ENCODE assay signal across 9 mouse cellular contexts in genomic region chr10:79807826-79808225, GRCm38 (mm10). TPM values are rescaled to one million over a fixed set of nuclear protein-coding genes. Genes with fewer than 3 reads are reported as not detected.
DNase-seq lines count a peak whose midpoint lies in the region; ATAC-seq and TF ChIP-seq lines count a peak whose summit lies in the region.
"Had no signal": no experiment of that assay in that cellular context is flagged by ENCODE, and none has a peak within 500 bp of the region (broad histone marks: within the 10 kb centered on the region; RNA-seq: fewer than 3 reads in every experiment).

No protein-coding gene starts in this region.

- H3K9ac ChIP-seq in lung, embryonic 16.5 days (ENCODE audit: low read length), result no peak overlapping the region
- no peak overlapping the region for H3K9ac ChIP-seq in kidney, embryonic 14.5 days (ENCODE audit: low read depth, low read length)
- 0 out of 2 replicates have a peak overlapping the region, but pooled peaks have one; percentile 5 for H3K9ac ChIP-seq in neural tube, embryonic 15.5 days (replicated peaks)

- H3K4me2 ChIP-seq in lung, embryonic 16.5 days (ENCODE audit: low read depth, low read length), result no peak overlapping the region
- no peak overlapping the region for H3K4me2 ChIP-seq in kidney, embryonic 14.5 days (replicated peaks; ENCODE audit: low read depth, low read length)
- no peak overlapping the region for H3K4me2 ChIP-seq in neural tube, embryonic 15.5 days

- no peak for TF ChIP-seq POLR2A in lung, adult 2 months (IDR thresholded peaks at IDR 0.05; ENCODE audit: borderline replicate concordance, extremely low read depth, low read depth, low read length)

- H3K4me1 ChIP-seq in lung, embryonic 16.5 days (replicated peaks; ENCODE audit: control insufficient read depth, insufficient read depth, low read length), result peaks cover 9% of the 10 kb centered on the region
- peaks cover 6% of the 10 kb centered on the region; the same call in 1 of the 2 replicates for H3K4me1 ChIP-seq in lung, adult 2 months (ENCODE audit: control insufficient read depth, insufficient read depth, low read length)
- H3K4me1 ChIP-seq in kidney, embryonic 14.5 days (ENCODE audit: control insufficient read depth, insufficient read depth, low read length), result peaks cover 37% of the 10 kb centered on the region
- H3K4me1 ChIP-seq in neural tube, embryonic 15.5 days, result peaks cover 47% of the 10 kb centered on the region

- WGBS in lung, embryonic 16.5 days, result 64% methylated on average over 11 of the region's 11 CpGs
- WGBS in lung, adult 2 months, result 50% methylated on average over 11 of the region's 11 CpGs
- WGBS in kidney, embryonic 14.5 days, result 47% methylated on average over 11 of the region's 11 CpGs
- whole genome bisulfite sequencing in neural tube, embryonic 15.5 days, result 27% methylated on average over 11 of the region's 11 CpGs

- TF ChIP-seq CTCF in lung, adult 2 months (IDR thresholded peaks at IDR 0.05; ENCODE audit: insufficient read depth, low read length), result no peak

- no peak overlapping the region for H3K4me3 ChIP-seq in lung, embryonic 16.5 days (ENCODE audit: low read length)
- no peak overlapping the region for H3K4me3 ChIP-seq in lung, adult 2 months (replicated peaks; ENCODE audit: extremely low read depth, low read depth, low read length)
- no peak overlapping the region for H3K4me3 ChIP-seq in kidney, embryonic 14.5 days (ENCODE audit: low read length)
- no peak overlapping the region for H3K4me3 ChIP-seq in neural tube, embryonic 15.5 days (replicated peaks)

- peak; percentile 40 for ATAC-seq in lung, embryonic 16.5 days (ENCODE audit: low read depth)
- no peak for ATAC-seq in kidney, embryonic 14.5 days (ENCODE audit: low FRiP score, low TSS enrichment)
- no peak for ATAC-seq in neural tube, embryonic 15.5 days (ENCODE audit: low FRiP score)
- ATAC-seq in frontal cortex, adult (ENCODE audit: low TSS enrichment), result no peak
- ATAC-seq: Patski had no signal

- peak overlapping the region; percentile 80 for H3K27ac ChIP-seq in lung, embryonic 16.5 days (ENCODE audit: low read length)
- peak overlapping the region; percentile 24; the same call in 1 of the 2 replicates for H3K27ac ChIP-seq in kidney, embryonic 14.5 days (ENCODE audit: low read depth, low read length)
- H3K27ac ChIP-seq in neural tube, embryonic 15.5 days (replicated peaks), result 0 out of 2 replicates have a peak overlapping the region, but pooled peaks have one; percentile 10

- no peak for DNase-seq in lung, adult 2 months
- DNase-seq in heart, adult 8-10 months (ENCODE audit: low spot score), result peak; percentile 78
- no peak for DNase-seq in right cerebral cortex, postnatal 25 days
- DNase-seq in urinary bladder, adult 18-20 months (ENCODE audit: low spot score in 2 of 2), result no peak

- 0 out of 2 replicates have a peak, but pooled peaks cover 2% of the 10 kb centered on the region for H3K36me3 ChIP-seq in lung, embryonic 16.5 days (ENCODE audit: control insufficient read depth, insufficient read depth, low read length)
- H3K36me3 ChIP-seq in kidney, embryonic 14.5 days (ENCODE audit: control insufficient read depth, insufficient read depth, low read length), result peaks cover 39% of the 10 kb centered on the region; the same call in 1 of the 2 replicates
- peaks cover 47% of the 10 kb centered on the region for H3K36me3 ChIP-seq in neural tube, embryonic 15.5 days

- H3K27me3 ChIP-seq in lung, embryonic 16.5 days (ENCODE audit: control insufficient read depth, insufficient read depth, low read depth, low read length), result no peaks in the 10 kb centered on the region
- no peaks in the 10 kb centered on the region for H3K27me3 ChIP-seq in kidney, embryonic 14.5 days (ENCODE audit: control insufficient read depth, insufficient read depth, low read length)
- no peaks in the 10 kb centered on the region for H3K27me3 ChIP-seq in neural tube, embryonic 15.5 days (replicated peaks)
- H3K27me3 ChIP-seq: Patski had no signal

- no peaks in the 10 kb centered on the region for H3K9me3 ChIP-seq in lung, embryonic 16.5 days (ENCODE audit: control insufficient read depth, low read length)
- H3K9me3 ChIP-seq in kidney, embryonic 14.5 days (ENCODE audit: control insufficient read depth, low read length), result no peaks in the 10 kb centered on the region
- H3K9me3 ChIP-seq in neural tube, embryonic 15.5 days (replicated peaks), result no peaks in the 10 kb centered on the region

RNA-seq across cellular contexts. Expression of gene Misp, which starts 13.0 kb away (rescaled TPM):
- 10.6 and 13.5 TPM in 2 replicates for polyA plus RNA-seq in lung, embryonic 16.5 days (2015; fragmentation: Nextera tagmentation; extraction: Ambion mirVana)
- polyA plus RNA-seq in lung, adult 2 months (2012; rRNA removed), result 4.0 and 4.8 TPM in 2 replicates
- total RNA-seq in heart, adult 8-10 months (2022), result under 1 TPM in 3 of 4 experiments, not detected in 1; 0.31 to 0.75 (median 0.60) TPM
- 4.1 and 9.0 TPM in 2 replicates for polyA plus RNA-seq in kidney, embryonic 14.5 days (2014; fragmentation: Nextera tagmentation; extraction: Ambion mirVana)
- polyA plus RNA-seq in neural tube, embryonic 15.5 days (2015; fragmentation: Nextera tagmentation; extraction: Ambion mirVana), result 0.33 and 11.5 TPM in 2 replicates

RNA-seq across cellular contexts. Expression of gene Palm, which starts 14.5 kb away (rescaled TPM):
- polyA plus RNA-seq in lung, embryonic 16.5 days (2015; fragmentation: Nextera tagmentation; extraction: Ambion mirVana), result 52.7 and 54.1 TPM in 2 replicates
- polyA plus RNA-seq in lung, adult 2 months (2012; rRNA removed), result 34.2 and 38.5 TPM in 2 replicates
- total RNA-seq in heart, adult 8-10 months (2022), result 10 to 100 TPM; 37.8 to 53.8 (median 51.7) TPM
- polyA plus RNA-seq in kidney, embryonic 14.5 days (2014; fragmentation: Nextera tagmentation; extraction: Ambion mirVana), result 101 and 136 TPM in 2 replicates
- polyA plus RNA-seq in neural tube, embryonic 15.5 days (2015; fragmentation: Nextera tagmentation; extraction: Ambion mirVana), result 227 and 256 TPM in 2 replicates

RNA-seq across cellular contexts. Expression of gene Prss57, which starts 17.1 kb away (rescaled TPM):
- 0.57 and 2.1 TPM in 2 replicates for polyA plus RNA-seq in lung, embryonic 16.5 days (2015; fragmentation: Nextera tagmentation; extraction: Ambion mirVana)
- 0.20 TPM in 1 of 2 replicates, not detected in the other for polyA plus RNA-seq in lung, adult 2 months (2012; rRNA removed)
- not detected for total RNA-seq in heart, adult 8-10 months (2022)
- not detected in 2 replicates for polyA plus RNA-seq in kidney, embryonic 14.5 days (2014; fragmentation: Nextera tagmentation; extraction: Ambion mirVana)
- 0.14 and 10.2 TPM in 2 replicates for polyA plus RNA-seq in neural tube, embryonic 15.5 days (2015; fragmentation: Nextera tagmentation; extraction: Ambion mirVana)
- polyA plus RNA-seq: Patski had no signal

RNA-seq across cellular contexts. Expression of gene Fstl3, which starts 30.8 kb away (rescaled TPM):
- polyA plus RNA-seq in lung, embryonic 16.5 days (2015; fragmentation: Nextera tagmentation; extraction: Ambion mirVana), result 21.7 and 22.7 TPM in 2 replicates
- 65.8 and 72.7 TPM in 2 replicates for polyA plus RNA-seq in lung, adult 2 months (2012; rRNA removed)
- 1 to 10 TPM; 2.9 to 5.8 (median 3.6) TPM for total RNA-seq in heart, adult 8-10 months (2022)
- 4.9 and 8.2 TPM in 2 replicates for polyA plus RNA-seq in kidney, embryonic 14.5 days (2014; fragmentation: Nextera tagmentation; extraction: Ambion mirVana)
- 2.6 and 4.5 TPM in 2 replicates for polyA plus RNA-seq in neural tube, embryonic 15.5 days (2015; fragmentation: Nextera tagmentation; extraction: Ambion mirVana)

RNA-seq across cellular contexts. Expression of gene Rnf126, which starts 41.1 kb away (rescaled TPM):
- polyA plus RNA-seq in lung, embryonic 16.5 days (2015; fragmentation: Nextera tagmentation; extraction: Ambion mirVana), result 47.9 and 61.4 TPM in 2 replicates
- 103 and 134 TPM in 2 replicates for polyA plus RNA-seq in lung, adult 2 months (2012; rRNA removed)
- total RNA-seq in heart, adult 8-10 months (2022), result 10 to 100 TPM; 20.2 to 23.2 (median 21.5) TPM
- 95.9 and 104 TPM in 2 replicates for polyA plus RNA-seq in kidney, embryonic 14.5 days (2014; fragmentation: Nextera tagmentation; extraction: Ambion mirVana)
- polyA plus RNA-seq in neural tube, embryonic 15.5 days (2015; fragmentation: Nextera tagmentation; extraction: Ambion mirVana), result 108 and 110 TPM in 2 replicates

Comparison
In these comparisons a context has a peak if more than half of its experiments do, and no peak if none do; other contexts are left out.
1. H3K27ac ChIP-seq: peak in every context shown above with its lines; median percentile 80 in lung, embryonic 16.5 days; 24 in kidney, embryonic 14.5 days; 10 in neural tube, embryonic 15.5 days.